Mouse (Mus musculus): Measurements from ENCODE around the gene Zfp958. TPM values are rescaled to one million over a fixed set of nuclear protein-coding genes. Genes with fewer than 3 reads are reported as not detected.
"Not testable (repeated sequence)": the region's sequence is repeated elsewhere in the genome, so short reads cannot be mapped to it uniquely, and the experiment has no call there.

Zfp958 gene
- 10 to 100 TPM; 11.9 to 15.5 (median 12.8) TPM for total RNA-seq (2022)

DNA sequence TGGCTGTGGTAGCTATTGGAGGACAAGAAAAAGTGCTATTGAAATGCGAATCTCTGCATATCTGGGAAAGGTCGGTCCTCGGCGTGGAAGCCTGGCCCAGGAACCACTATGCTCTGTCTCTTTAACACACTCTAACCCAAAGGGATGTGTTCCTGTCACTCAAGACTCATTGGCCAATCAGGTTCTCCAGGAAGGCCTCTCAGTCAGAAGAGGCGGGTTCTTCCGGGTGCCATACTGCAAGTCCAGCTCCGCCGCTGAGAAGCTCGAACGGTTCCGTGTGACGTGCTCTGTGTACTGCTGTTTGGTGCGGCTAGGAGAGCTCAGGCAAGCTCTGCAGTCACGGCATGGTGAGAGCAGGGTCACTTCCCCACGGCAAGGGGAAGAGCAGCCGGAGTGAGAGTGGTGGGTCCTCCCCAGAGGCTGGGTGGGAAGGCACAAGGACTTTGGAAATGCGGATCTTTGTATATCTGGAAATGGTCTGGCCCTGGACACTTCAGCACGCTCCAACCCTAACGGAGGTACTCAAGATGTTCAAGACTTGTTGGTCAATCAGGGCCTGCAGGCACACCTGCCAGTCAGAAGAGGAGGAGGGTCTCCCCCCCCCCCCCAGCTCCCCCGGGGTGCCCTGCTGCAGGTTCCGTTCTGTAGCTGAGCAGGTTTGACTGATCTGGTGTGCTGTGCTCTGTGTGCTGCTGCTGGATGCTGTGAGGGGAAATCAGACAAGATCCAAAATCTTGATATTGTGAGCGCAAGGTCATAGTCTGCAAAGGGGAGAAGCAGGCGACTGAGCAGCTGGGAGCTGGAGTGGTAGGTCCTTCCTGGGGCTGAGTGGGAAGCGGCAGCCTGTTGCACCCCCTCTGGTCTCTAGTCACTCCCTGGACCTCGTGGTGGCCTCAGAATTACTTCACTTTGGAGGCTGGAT lies at the start of gene Zfp958:
TSS of gene Zfp958 (plus strand) at position 236 of the 922 bp plus-strand sequence.
- DNase-seq (ENCODE audit: low spot score in 2 of 2), result peak; percentile 73 to 96

- no peak for DNase-seq (ENCODE audit: low spot score in 2 of 2)
Observed at GRCm38 (mm10) chr8:4581986-4582385, 31.0 kb upstream of the Zfp958 start.

DNA sequence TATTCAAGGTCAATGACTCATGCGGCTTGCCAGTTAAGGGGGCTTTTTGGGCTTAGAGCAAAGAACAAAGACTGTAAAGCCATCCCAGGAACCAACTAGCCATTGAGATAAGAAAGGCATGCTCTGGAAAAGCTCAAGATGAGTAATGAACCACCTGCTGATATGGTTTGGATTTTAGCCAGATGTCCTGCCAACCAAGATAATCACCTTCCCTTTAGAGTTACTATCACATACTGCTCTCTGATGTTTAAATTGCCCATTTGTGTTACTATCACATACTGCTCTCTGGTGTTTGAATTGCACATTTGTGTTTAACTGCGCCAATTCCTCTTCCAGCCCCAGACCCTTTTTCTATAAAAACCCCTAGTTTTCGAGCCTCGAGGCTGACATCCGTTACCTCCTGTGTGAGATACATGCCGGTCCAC lies 30.2 kb upstream of the Zfp958 start:
- DNase-seq (ENCODE audit: low spot score in 2 of 2), result no peak

DNA sequence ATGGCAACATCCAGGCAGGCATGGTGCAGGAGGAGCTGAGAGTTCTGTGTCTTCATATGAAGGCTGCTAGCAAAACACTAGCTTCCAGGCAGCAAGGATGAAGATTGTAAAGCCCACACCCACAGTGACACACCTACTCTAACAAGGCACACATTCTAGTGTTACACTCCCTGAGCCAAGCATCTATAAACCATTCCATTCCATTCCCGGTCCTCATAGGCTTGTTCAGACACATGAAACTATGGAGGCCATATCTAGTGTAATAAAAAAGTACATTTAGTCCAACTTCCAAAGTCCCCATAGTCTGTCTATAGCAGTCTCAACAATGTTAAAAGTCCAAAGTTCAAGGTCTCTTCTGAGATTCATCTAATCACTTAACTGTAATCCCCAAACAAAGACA lies 28.3 kb upstream of the Zfp958 start:
- DNase-seq (ENCODE audit: low spot score in 2 of 2), result no peak

DNA sequence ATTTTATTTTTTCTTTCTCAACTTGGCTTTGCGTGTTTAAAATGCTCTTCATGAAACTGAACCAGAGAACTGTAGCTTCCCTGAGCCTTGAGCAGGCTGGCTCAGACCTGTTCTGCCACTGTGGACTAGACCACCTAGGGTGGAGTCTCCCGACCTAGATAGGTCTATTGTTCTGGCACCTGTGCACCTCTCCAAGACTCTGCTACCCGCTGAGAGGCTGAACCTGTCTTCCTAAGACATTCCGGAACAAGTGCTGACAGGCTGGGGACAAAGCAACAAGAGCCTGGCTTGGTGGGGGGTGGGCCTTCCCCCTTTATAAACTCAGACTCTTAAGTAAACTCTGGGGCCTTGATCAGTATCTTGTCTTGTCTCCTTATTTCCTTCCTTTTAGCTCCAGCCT lies 26.6 kb upstream of the Zfp958 start:
- DNase-seq (ENCODE audit: low spot score in 2 of 2), result no peak

- peak in 1 of 2 experiments; percentile 13 for DNase-seq (ENCODE audit: low spot score in 2 of 2)
Observed at GRCm38 (mm10) chr8:4588165-4589000, 24.6 kb upstream of the Zfp958 start.

GRCm38 (mm10) chr8:4608896-4609295 lies 4.1 kb upstream of the Zfp958 start:
- DNase-seq (ENCODE audit: low spot score in 2 of 2), result no peak

DNA sequence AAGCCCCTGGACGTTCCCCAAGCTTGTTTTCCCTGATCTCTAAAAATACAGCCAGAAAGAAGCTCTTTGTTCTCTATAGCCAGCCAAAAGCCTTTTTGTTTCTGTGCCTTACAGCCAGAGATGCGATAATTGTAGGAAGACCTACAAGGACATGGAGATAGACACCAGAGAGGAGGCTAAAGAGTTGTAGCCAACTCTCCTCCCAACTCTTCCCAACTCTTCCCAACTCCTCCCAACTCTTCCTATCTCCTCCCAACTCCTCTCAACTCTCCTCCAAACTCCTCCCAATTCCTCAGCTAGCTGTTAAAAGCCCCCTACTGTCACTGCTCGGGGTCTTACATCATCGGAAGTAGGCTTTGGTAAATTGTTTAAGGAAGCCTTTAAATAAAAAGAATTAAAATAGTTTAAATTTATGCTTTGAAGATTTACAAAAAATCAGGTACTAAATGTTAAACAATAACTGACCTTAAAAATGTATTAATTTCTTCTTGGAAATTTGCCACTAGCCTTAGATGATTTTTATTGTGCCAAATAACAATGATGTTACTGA lies 1.3 kb upstream of the Zfp958 start:
- DNase-seq (ENCODE audit: low spot score in 2 of 2), result not testable (repeated sequence)

GRCm38 (mm10) chr8:4627349-4627748 lies 14.4 kb downstream of the Zfp958 start:
- no peak for DNase-seq (ENCODE audit: low spot score in 2 of 2)

DNA sequence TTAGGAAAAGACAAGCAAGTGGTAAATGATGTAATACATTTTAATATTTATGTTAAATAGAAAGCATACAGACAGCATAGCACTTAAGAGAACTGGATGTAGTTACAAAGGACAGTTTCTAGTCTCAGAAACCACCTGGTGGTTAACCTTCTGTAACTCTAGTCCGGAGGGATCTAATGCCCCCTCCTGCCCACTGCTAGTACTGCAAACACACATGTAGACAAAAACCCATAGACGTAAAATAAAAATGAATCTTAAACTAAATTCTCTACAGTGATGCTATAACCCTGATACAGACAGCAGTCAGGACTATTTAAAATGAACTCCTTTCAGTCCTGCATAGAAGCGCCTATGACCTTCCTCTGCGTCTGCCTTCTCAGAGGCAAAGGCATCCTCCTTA lies 24.1 kb downstream of the Zfp958 start:
- no peak for DNase-seq (ENCODE audit: low spot score in 2 of 2)

DNA sequence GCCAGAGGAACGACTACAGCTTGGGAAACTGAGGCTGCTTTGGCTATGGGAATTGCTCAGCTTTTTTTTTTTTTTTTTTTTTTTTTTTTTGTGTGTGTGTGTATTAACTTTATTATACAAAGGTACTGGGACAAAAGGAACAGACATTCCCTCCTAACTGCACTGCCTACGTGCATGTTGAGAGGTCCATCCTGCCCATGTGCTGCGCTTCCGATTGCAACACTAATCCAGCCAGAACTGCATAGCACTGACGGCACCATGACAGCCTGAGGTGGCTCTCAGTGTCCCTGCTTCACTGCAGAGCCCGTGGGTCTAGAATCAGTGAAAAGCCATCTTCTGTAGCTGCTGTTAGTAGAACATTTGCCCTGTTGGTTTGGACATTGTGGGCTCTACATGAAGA lies 30.0 kb downstream of the Zfp958 start:
- DNase-seq (ENCODE audit: low spot score in 2 of 2), result not testable (repeated sequence)

DNA sequence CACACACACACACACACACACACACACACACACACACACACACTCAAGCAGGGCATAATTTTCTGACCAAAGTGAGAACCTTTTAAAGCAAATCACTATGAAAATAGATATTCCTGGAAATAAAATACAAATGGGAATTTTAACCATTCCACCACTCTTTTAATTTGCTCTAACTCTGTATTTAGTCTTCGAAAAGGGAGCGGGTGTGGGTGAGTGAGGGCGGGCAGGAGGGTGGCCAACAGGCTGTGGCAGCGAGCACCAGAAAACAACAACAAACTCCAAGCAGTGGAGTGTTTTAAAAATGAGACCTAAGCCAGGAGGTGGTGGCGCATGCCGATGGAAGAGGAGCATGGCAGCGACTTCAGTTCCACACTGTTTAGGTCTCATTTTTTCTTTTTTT lies 43.6 kb downstream of the Zfp958 start:
- DNase-seq (ENCODE audit: low spot score in 2 of 2), result no peak

- peak in 1 of 2 experiments; percentile 11 for DNase-seq (ENCODE audit: low spot score in 2 of 2)
Observed at GRCm38 (mm10) chr8:4675191-4676003, 62.4 kb downstream of the Zfp958 start.

DNA sequence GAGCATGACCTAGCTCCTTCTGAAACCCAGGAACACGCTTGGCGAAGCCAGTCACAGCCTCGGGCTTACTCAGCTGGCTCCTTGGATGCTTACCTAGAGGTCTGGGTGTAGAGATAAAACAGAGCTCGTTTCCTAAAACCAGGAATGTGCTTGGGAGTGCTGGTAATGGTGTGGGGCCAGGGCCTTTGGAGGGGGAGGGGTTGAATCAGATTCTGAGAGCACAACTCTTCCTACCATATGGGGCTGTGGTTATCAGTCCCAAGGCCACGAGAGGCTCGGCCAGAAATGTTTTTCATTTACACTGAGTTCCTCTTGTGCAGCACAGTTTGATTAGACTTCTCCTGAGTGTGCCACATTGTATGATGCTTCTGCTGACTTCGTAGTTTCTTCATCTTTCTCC lies 63.6 kb downstream of the Zfp958 start:
- DNase-seq (ENCODE audit: low spot score in 2 of 2), result peak; percentile 2 to 20

- peak; percentile 97 to 99 for DNase-seq (ENCODE audit: low spot score in 2 of 2)
Observed at GRCm38 (mm10) chr8:4677265-4678217, 64.6 kb downstream of the Zfp958 start.

DNA sequence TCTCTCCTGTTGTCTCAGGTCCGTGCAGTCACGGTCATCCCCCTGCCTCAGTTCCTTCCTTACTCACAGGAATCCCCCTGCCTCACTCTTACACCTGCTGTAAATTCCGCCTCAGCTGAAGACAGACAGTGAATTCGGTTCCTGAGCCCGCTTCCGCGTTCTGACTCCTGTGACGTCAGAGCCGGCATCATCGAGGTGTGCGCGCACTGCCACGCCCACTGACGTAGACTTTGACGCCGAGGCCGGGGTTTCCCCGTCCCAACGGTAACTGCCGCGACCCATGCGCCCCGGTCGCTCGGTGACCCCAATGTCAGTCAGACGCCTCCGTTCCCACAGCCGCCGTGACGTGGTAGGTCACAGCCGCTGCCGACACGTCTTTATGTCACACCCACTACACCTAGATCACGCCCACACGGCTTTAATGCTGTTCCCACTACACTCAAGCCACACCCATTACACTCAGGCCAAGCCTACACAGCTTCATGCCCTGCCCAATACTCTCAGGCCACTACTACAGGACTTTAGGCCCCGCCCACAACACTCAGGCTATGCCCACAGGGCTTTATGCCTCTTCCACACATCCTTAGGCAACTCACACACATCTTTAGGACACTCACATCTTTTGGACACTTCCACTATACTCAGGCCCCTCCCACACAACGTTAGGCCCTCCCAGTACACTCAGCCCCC lies 65.4 kb downstream of the Zfp958 start:
- peak; percentile 88 to 94 for DNase-seq (ENCODE audit: low spot score in 2 of 2)

DNA sequence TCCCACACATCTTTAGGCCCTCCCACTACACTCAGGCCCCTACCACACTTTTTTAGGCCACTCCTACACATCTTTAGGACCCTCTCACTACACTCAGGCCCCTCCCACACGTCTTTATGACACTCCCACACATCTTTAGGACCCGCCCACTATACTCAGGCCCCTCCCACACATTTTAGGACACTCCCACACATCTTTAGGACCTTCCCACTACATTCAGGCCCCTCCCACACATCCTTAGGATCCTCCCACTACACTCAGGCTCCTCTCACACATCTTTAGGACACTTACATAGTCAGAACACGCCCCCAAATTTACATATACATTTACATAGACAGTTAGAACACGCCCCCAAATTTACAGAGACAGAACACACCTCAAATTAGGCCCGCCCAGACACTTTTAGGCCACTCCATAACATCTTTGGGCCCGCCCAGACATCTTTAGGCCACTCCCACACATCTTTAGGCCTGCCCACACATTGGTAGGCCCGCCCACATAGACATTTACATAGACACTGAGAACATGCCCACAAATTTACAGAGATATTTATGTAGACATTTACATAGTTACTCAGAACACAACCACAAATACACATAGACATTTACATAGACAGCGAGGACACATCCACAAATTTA lies 66.1 kb downstream of the Zfp958 start:
- peak in 1 of 2 experiments; percentile 22 for DNase-seq (ENCODE audit: low spot score in 2 of 2)

GRCm38 (mm10) chr8:4679796-4680195 lies 66.8 kb downstream of the Zfp958 start:
- DNase-seq (ENCODE audit: low spot score in 2 of 2), result peak in 1 of 2 experiments; percentile 28

All from left cerebral cortex, adult 8-10 months (tissue).